Mouse (Mus musculus): ENCODE data around the gene Rbm4b.

Rbm4b gene

GRCm38 (mm10) chr19:4756193-4756911 lies at the start of gene Rbm4b:
TSS of gene Rbm4b (plus strand) at chr19:4756497.
- peak; percentile 98 for DNase-seq (ENCODE audit: low read depth, low spot score)

DNA sequence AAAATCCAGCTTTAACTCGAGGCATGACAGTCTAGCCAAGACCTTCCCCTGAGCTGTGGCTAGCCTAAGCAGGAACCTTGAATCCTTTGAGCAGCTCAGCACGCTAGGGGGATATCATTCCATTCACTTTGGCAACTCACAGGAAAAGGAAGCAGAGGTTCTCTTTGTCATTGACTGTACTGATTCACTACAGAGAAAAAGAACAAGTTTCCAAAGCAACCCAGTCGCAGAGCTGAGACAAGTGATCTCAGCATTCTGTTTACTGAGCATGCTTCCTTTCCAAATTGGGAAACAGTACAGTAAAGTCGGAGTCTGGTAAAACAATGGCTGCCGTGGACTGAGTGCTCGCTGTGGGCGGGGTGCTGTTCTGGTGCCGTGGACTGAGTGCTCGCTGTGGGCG lies 47.5 kb upstream of the Rbm4b start:
- DNase-seq (ENCODE audit: low read depth, low spot score), result peak; percentile 69

DNA sequence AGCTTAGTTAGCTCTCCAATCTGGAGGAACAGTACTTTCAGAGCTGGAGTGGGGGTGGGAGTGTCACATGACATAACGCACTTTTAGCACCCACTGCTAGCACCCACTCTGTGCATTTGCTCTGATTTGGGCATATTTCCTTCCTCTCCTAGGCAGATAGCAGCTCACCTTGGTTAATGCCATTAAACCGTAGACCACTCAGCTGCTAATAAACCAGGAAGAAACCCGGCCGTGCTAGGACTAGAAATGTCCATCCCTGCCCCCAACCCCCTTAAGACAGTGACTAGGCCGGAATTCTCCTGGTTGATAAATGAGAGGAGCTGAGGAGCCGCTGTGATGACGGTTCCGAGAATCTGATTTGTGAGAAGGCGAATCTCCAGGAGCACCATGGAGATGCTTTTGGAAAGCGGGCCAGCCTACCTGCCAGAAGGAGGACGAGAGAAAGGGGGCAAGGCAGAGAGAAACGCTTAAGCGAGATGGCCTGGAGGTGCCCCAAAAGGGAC lies 45.1 kb upstream of the Rbm4b start, which contains the start of gene Sptbn2:
Sptbn2 (plus strand) TSS at position 70 of the 503 bp plus-strand sequence.
- peak; percentile 95 for DNase-seq (ENCODE audit: low read depth, low spot score)

GRCm38 (mm10) chr19:4711601-4712155 lies 44.6 kb upstream of the Rbm4b start:
- DNase-seq (ENCODE audit: low read depth, low spot score), result no peak

- DNase-seq (ENCODE audit: low read depth, low spot score), result peak; percentile 65
Observed at GRCm38 (mm10) chr19:4712156-4712780, 44.0 kb upstream of the Rbm4b start.

- peak; percentile 64 for DNase-seq (ENCODE audit: low read depth, low spot score)
Observed at GRCm38 (mm10) chr19:4712781-4713526, 43.3 kb upstream of the Rbm4b start.

GRCm38 (mm10) chr19:4713886-4714285 lies 42.4 kb upstream of the Rbm4b start:
- DNase-seq (ENCODE audit: low read depth, low spot score), result no peak

- no peak for DNase-seq (ENCODE audit: low read depth, low spot score)
Observed at GRCm38 (mm10) chr19:4716756-4717155, 39.5 kb upstream of the Rbm4b start.

DNA sequence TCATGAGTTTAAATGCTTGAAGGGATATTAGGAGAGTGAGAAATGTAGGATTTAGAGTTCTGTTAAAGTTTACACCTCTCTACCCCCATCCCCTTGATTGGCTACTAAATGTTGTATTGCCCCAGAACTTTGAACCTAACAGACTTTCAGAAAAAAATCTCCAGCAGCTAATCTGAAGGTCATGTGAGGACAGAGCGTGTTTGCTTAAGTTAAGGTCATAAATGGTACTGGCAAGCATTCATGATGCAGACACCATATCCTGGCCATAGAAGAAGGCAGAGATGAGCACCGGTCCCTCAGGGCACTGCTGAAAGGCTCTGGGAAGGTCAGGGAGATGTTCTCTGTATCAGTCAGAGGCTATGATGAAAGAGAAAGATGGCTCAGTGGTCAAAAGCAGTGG lies 39.0 kb upstream of the Rbm4b start:
- no peak for DNase-seq (ENCODE audit: low read depth, low spot score)

DNA sequence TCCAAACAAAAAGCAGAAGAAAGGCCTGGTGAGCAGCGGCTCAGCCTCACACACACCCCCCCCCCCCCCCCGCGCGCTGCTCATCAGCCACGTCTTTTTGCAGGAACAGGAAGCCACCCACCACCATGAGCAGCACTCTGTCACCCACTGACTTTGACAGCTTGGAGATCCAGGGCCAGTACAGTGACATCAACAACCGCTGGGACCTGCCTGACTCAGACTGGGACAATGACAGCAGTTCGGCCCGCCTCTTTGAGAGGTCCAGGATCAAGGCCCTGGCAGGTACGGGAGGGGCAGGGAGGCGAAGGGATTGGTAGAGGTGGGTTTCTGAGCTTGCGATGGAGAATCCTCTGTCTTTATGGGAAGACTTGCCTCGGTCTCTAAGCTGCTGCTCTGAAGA lies 37.6 kb upstream of the Rbm4b start:
- peak; percentile 75 for DNase-seq (ENCODE audit: low read depth, low spot score)

- DNase-seq (ENCODE audit: low read depth, low spot score), result no peak
Observed at GRCm38 (mm10) chr19:4719351-4719764, 36.9 kb upstream of the Rbm4b start.

DNA sequence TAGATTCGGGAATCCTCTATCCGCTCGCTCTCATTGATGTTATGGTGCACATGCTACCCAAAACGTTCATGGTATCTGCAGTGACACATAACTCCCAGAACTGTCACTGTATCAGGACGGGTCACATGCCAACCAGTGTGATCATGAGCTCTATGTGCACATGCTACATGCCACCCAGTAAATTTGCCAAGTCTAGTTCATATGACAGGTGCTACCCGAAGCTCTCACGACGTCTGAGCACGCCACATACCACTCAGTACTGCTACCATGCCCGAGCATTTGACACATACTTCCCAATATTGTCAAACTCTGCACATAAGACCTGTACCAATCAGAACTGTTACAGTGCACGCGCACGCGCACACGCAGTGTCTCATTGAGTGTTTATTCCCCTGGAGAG lies 36.2 kb upstream of the Rbm4b start:
- no peak for DNase-seq (ENCODE audit: low read depth, low spot score)

- no peak for DNase-seq (ENCODE audit: low read depth, low spot score)
Observed at GRCm38 (mm10) chr19:4720671-4721244, 35.5 kb upstream of the Rbm4b start.

- DNase-seq (ENCODE audit: low read depth, low spot score), result no peak
Observed at GRCm38 (mm10) chr19:4729186-4729585, 27.1 kb upstream of the Rbm4b start.

DNA sequence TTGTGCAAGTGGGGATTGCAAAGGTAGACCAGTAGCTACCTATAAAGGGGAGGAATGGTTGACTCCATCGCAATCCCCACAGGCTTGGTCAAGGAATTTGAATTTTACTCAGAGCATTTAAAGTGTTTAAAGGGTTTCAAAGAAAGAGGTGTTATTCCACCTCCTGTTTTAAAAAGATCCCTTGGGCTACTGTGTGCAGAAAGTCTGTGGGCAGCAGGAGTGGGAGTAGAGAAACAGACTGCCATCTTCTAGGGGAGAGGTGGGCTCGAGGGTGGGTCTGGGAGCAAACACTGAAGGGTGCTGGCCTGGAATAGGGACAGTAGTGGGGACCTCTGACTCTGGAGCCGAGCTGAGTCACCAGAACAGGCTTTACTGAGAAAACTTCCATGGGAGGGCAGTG lies 23.2 kb upstream of the Rbm4b start:
- no peak for DNase-seq (ENCODE audit: low read depth, low spot score)

GRCm38 (mm10) chr19:4737866-4738265 lies 18.4 kb upstream of the Rbm4b start:
- no peak for DNase-seq (ENCODE audit: low read depth, low spot score)

DNA sequence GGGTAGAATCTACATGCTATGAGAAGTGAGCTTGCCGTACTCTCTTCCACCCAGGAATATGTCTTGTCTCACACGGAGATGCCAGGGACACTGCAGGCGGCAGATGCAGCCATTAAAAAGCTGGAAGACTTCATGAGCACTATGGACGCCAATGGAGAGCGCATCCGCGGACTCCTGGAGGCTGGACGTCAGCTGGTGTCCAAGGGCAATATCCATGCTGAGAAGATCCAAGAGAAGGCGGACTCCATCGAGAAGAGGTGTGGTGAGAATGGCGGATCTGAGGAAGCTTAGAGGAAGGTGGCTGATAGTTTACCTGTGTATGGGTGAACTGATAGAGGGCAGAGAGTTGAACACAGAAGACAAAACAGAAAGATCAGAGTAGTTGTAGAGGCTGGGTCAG lies 17.2 kb upstream of the Rbm4b start:
- DNase-seq (ENCODE audit: low read depth, low spot score), result no peak

GRCm38 (mm10) chr19:4739762-4740161 lies 16.5 kb upstream of the Rbm4b start:
- DNase-seq (ENCODE audit: low read depth, low spot score), result no peak

DNA sequence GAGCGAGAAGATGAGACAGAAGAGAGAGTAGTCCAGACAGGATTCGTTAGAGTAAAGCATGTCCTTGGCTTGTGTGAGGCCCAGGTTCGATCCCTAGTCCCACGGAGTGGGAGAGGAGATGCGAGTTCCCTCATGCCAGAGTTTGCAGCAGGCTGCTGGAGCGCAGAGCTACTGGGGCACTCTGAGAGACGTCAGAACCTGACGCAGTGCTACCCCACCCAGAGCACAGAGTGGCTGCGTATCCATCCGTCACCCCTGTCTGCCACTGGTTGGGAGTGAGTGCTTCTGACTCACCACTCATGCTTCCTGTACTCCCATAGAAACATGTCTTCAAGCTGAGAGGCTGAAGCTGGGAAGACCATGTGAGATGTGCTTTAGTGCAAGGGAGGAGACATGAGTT lies 14.8 kb upstream of the Rbm4b start:
- peak; percentile 77 for DNase-seq (ENCODE audit: low read depth, low spot score)

DNA sequence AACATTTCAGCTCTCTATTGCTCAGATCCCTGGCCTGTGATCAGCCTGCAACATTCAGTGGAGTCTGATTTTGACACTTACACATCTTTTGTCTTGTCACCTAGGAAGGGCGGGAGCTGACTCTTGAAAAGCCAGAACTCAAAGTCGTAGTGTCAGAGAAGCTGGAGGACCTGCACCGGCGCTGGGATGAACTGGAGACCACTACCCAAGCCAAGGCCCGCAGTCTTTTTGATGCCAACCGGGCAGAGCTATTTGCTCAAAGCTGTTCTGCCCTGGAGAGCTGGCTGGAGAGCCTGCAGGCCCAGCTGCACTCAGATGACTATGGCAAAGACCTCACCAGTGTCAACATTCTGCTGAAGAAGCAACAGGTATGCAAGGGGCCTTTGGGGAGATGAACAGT lies 14.1 kb upstream of the Rbm4b start:
- no peak for DNase-seq (ENCODE audit: low read depth, low spot score)

- peak; percentile 76 for DNase-seq (ENCODE audit: low read depth, low spot score)
Observed at GRCm38 (mm10) chr19:4743524-4743923, 12.8 kb upstream of the Rbm4b start.

GRCm38 (mm10) chr19:4744026-4744425 lies 12.3 kb upstream of the Rbm4b start:
- DNase-seq (ENCODE audit: low read depth, low spot score), result peak; percentile 31

Measured in brain, adult 2 months (tissue).